Mouse (Mus musculus) hindbrain, embryonic 16.5 days (tissue): ENCODE measurements at regions not wholly inside any gene's neighbourhood (a gene's known extent, or its start where the extent isn't known, plus 50 kb on each side); places are given as distances from the start of the nearest gene placed in this dataset.

Experiments
- ATAC-seq: fragments of 200-750 bp; cut with Nextera tagmentation; 2 replicates; pipeline ENCODE4 v1.8.0; 2017; ENCODE audit warnings: moderate TSS enrichment, moderate library complexity
- H3K27ac ChIP-seq: fragments of 300-500 bp; sonication (generic); 2 replicates; pipeline ENCODE4 v1.5.1; 2014; ENCODE audit warnings: low read depth, mild to moderate bottlenecking, control low read depth, low read length, moderate library complexity
- H3K27me3 ChIP-seq: fragments of 300-500 bp; sonication (generic); replicated peaks from 2 replicates; pipeline ENCODE4 v1.6.1; 2014; ENCODE audit warnings: low read length; ENCODE audit not compliant: control insufficient read depth, insufficient read depth
- H3K36me3 ChIP-seq: fragments of 300-500 bp; sonication (generic); 2 replicates; pipeline ENCODE4 v1.6.1; 2014; ENCODE audit warnings: mild to moderate bottlenecking, low read length, moderate library complexity, mixed read lengths; ENCODE audit not compliant: control insufficient read depth, insufficient read depth
- H3K4me1 ChIP-seq: fragments of 300-500 bp; sonication (generic); 2 replicates; pipeline ENCODE4 v1.6.1; 2014; ENCODE audit warnings: low read depth, low read length; ENCODE audit not compliant: control insufficient read depth, insufficient read depth
- H3K4me2 ChIP-seq: fragments of 300-500 bp; sonication (generic); 2 replicates; pipeline ENCODE4 v1.6.1; 2014; ENCODE audit warnings: mild to moderate bottlenecking, low read length, control low read depth, moderate library complexity
- H3K4me3 ChIP-seq: fragments of 300-500 bp; sonication (generic); 2 replicates; pipeline ENCODE4 v1.5.1; 2014; ENCODE audit warnings: mild to moderate bottlenecking, low read length, control low read depth, moderate library complexity
- H3K9ac ChIP-seq: fragments of 300-500 bp; sonication (generic); 2 replicates; pipeline ENCODE4 v1.6.1; 2014; ENCODE audit warnings: low read depth, mild to moderate bottlenecking, control low read depth, low read length, moderate library complexity
- H3K9me3 ChIP-seq: fragments of 300-500 bp; sonication (generic); 2 replicates; pipeline ENCODE4 v1.6.1; 2014; ENCODE audit warnings: mild to moderate bottlenecking, low read length, moderate library complexity; ENCODE audit not compliant: control insufficient read depth
- WGBS: fragments of 180-500 bp; shearing (Covaris S2); extraction: QIAGEN DNeasy Blood & Tissue Kit; methylation state at CpG from one replicate; pipeline ENCODE4 v1.1.7; 2014; 5-methylcytosine and 5-hydroxymethylcytosine counted together

GRCm38 (mm10) chr4:127736151-127736550, 234.6 kb downstream of the CK137956 start:
- H3K36me3 ChIP-seq = no peaks in the 10 kb centered on the region
- H3K9ac ChIP-seq = no peak overlapping the region
- peaks cover 5% of the 10 kb centered on the region; the same call in 1 of the 2 replicates for H3K4me1 ChIP-seq
- no peak overlapping the region for H3K27ac ChIP-seq
- no peak overlapping the region for H3K4me2 ChIP-seq
- H3K27me3 ChIP-seq = no peaks in the 10 kb centered on the region
- 61% methylated on average over 5 of the region's 5 CpGs for WGBS
- ATAC-seq = no peak
- no peaks in the 10 kb centered on the region for H3K9me3 ChIP-seq
- H3K4me3 ChIP-seq = no peak overlapping the region

- H3K36me3 ChIP-seq = no peaks in the 10 kb centered on the region
- H3K4me3 ChIP-seq = no peak overlapping the region
- 31% methylated on average over 8 of the region's 8 CpGs for WGBS
- peaks cover 5% of the 10 kb centered on the region; the same call in 1 of the 2 replicates for H3K4me1 ChIP-seq
- H3K27me3 ChIP-seq = no peaks in the 10 kb centered on the region
- no peak overlapping the region for H3K27ac ChIP-seq
- no peak for ATAC-seq
- no peak overlapping the region for H3K4me2 ChIP-seq
- no peaks in the 10 kb centered on the region for H3K9me3 ChIP-seq
- H3K9ac ChIP-seq = no peak overlapping the region; the same call in 1 of the 2 replicates
These were observed 236.1 kb downstream of the CK137956 start for GRCm38 (mm10) chr4:127734641-127735040.

GRCm38 (mm10) chr4:127718661-127719060, 252.1 kb downstream of the CK137956 start:
- Histone ChIP-seq H3K4me2 (no peak overlapping the region), H3K4me1 (no peaks in the 10 kb centered on the region), H3K36me3 (no peaks in the 10 kb centered on the region), H3K9ac (no peak overlapping the region), H3K4me3 (no peak overlapping the region), H3K27me3 (no peaks in the 10 kb centered on the region), H3K27ac (no peak overlapping the region), H3K9me3 (no peaks in the 10 kb centered on the region)
- ATAC-seq = no peak
- 76% methylated on average over 5 of the region's 5 CpGs for WGBS

GRCm38 (mm10) chr4:127712274-127712673, 258.5 kb downstream of the CK137956 start:
- Histone ChIP-seq H3K9me3 (no peaks in the 10 kb centered on the region), H3K4me3 (no peak overlapping the region), H3K36me3 (no peaks in the 10 kb centered on the region), H3K4me1 (peaks cover 5% of the 10 kb centered on the region; the same call in 1 of the 2 replicates), H3K27ac (no peak overlapping the region), H3K4me2 (no peak overlapping the region), H3K9ac (no peak overlapping the region), H3K27me3 (no peaks in the 10 kb centered on the region)
- 88% methylated on average over 10 of the region's 10 CpGs for whole genome bisulfite sequencing
- ATAC-seq = no peak

DNA sequence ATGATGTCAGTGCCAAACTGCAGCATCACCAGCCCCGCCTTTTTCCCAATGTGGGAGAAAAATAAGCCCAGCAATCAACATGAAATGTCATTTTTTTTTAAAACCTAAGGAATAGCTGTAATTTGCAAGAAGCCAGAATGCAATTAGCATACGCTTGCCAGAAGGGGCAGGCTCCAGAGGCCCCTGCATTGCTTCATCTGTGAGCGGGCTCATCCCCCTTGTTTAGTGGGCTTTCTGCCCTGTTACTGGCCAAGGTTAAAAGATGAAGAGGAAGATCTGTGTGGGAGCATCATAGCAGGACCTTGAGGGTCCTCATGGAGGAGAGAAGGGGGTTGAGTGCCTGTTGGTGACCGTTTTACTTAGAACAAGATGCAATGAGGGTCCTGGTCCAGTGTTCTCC, 259.9 kb downstream of the CK137956 start:
- Histone ChIP-seq H3K4me3 (no peak overlapping the region), H3K27me3 (no peaks in the 10 kb centered on the region), H3K27ac (no peak overlapping the region), H3K4me1 (peaks cover 5% of the 10 kb centered on the region; the same call in 1 of the 2 replicates), H3K9me3 (no peaks in the 10 kb centered on the region), H3K36me3 (no peaks in the 10 kb centered on the region), H3K4me2 (no peak overlapping the region), H3K9ac (no peak overlapping the region)
- no peak for ATAC-seq
- 53% methylated on average over 4 of the region's 4 CpGs for WGBS

DNA sequence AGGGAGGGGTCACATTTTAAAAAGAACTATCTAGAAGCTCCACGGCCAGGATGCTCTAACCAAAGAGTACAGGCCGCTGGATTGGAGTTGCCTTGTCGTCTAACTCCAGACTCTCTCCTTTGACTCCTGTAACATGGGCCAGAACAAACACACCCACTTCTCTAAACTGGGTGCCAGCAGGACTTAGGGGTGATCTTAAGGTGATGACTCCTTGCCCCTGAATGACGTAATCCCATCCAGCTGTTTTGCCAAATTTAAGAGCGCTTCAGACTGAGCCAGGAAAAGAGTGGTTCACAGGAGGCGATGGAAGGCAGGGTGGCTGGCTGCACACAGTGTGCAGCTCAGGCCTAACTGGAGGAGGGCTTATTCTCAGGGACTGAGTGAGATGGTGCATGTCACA, 261.0 kb downstream of the CK137956 start:
- Histone ChIP-seq H3K4me1 (peaks cover 5% of the 10 kb centered on the region; the same call in 1 of the 2 replicates), H3K9me3 (no peaks in the 10 kb centered on the region), H3K36me3 (no peaks in the 10 kb centered on the region), H3K4me2 (no peak overlapping the region), H3K27ac (no peak overlapping the region), H3K4me3 (no peak overlapping the region), H3K27me3 (no peaks in the 10 kb centered on the region), H3K9ac (no peak overlapping the region)
- ATAC-seq = no peak
- WGBS = 92% methylated on average over 6 of the region's 6 CpGs

DNA sequence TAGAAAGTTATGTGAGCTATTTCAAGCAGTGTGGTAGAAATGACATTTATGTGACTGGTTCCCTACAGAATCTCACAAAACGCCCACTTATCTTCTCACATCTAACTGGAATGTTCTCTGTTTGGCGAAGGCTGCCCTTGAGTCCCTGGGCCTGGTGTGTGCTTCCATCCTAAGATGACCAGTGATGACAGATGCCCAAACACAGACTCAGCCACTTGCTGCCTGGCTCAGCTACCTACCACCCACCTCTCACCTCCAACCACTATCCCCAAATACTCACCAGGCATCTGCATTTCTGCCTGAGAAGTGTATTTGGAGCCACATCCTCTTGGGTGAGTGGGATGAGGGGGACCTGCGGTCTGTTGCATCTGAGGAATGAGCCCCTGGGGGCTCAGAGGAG, 262.6 kb downstream of the CK137956 start:
- no peaks in the 10 kb centered on the region for H3K36me3 ChIP-seq
- H3K4me2 ChIP-seq = no peak overlapping the region
- H3K4me3 ChIP-seq = no peak overlapping the region
- no peak overlapping the region for H3K9ac ChIP-seq
- no peak for ATAC-seq
- no peaks in the 10 kb centered on the region for H3K9me3 ChIP-seq
- WGBS = 81% methylated on average over 3 of the region's 3 CpGs
- no peak overlapping the region for H3K27ac ChIP-seq
- peaks cover 5% of the 10 kb centered on the region; the same call in 1 of the 2 replicates for H3K4me1 ChIP-seq
- H3K27me3 ChIP-seq = no peaks in the 10 kb centered on the region

DNA sequence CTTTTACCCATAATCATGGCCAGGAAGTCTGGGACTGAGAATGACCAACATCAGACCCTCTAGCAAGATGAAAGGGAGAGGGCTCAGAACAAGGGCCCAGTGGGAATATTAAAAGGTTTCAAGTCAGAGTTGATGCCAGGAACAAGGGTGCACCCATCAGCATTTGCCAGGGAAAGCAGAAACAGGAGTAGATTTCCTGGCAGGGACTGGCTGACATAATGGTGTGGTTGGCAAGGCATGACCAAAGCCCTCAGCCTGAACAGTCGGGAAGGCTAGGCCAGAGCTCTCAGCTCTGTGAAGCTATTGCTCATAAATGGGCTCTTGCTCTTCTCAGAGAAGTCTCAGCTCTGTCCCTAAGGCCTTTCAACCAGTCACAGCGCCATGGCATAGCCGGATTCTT, 263.6 kb downstream of the CK137956 start:
- H3K9me3 ChIP-seq = no peaks in the 10 kb centered on the region
- H3K4me3 ChIP-seq = no peak overlapping the region
- no peaks in the 10 kb centered on the region for H3K36me3 ChIP-seq
- no peak for ATAC-seq
- no peak overlapping the region for H3K4me2 ChIP-seq
- no peak overlapping the region for H3K9ac ChIP-seq
- no peak overlapping the region for H3K27ac ChIP-seq
- no peaks in the 10 kb centered on the region for H3K27me3 ChIP-seq
- WGBS = 87% methylated on average over 3 of the region's 3 CpGs
- H3K4me1 ChIP-seq = peaks cover 5% of the 10 kb centered on the region; the same call in 1 of the 2 replicates

DNA sequence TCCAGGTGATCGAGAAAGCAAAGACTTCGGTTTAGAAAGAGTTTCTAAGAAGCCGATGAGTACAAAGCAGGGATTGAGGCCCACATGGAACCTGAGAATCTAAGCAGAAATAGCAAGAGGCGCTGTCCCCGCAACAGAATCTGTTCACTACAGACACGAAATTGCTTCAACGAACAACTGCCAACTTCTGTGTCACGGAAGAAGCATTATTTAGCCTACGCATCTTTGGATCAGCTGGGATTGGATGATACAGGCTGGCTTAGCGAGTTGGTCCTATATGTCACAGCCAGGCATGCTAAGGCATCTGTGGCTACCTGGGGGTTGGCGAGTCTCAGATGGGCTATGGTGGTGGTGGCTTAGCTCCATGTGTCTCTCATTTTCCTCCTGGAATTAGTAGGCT, 269.1 kb downstream of the CK137956 start:
- no peaks in the 10 kb centered on the region for H3K27me3 ChIP-seq
- no peak for ATAC-seq
- no peaks in the 10 kb centered on the region for H3K4me1 ChIP-seq
- no peak overlapping the region for H3K4me3 ChIP-seq
- no peak overlapping the region for H3K4me2 ChIP-seq
- WGBS = 96% methylated on average over 11 of the region's 11 CpGs
- no peak overlapping the region for H3K27ac ChIP-seq
- no peaks in the 10 kb centered on the region for H3K36me3 ChIP-seq
- no peak overlapping the region for H3K9ac ChIP-seq
- no peaks in the 10 kb centered on the region for H3K9me3 ChIP-seq

- Histone ChIP-seq H3K36me3 (no peaks in the 10 kb centered on the region), H3K9ac (no peak overlapping the region), H3K27ac (no peak overlapping the region), H3K27me3 (no peaks in the 10 kb centered on the region), H3K9me3 (no peaks in the 10 kb centered on the region), H3K4me1 (no peaks in the 10 kb centered on the region), H3K4me2 (no peak overlapping the region), H3K4me3 (no peak overlapping the region)
- WGBS = 38% methylated on average over 4 of the region's 4 CpGs
- ATAC-seq = no peak
These were observed 280.8 kb downstream of the CK137956 start for GRCm38 (mm10) chr4:127689986-127690385.
